Mouse (Mus musculus): ENCODE measurements around the gene En2. TPM values are rescaled to one million over a fixed set of nuclear protein-coding genes. Genes with fewer than 3 reads are reported as not detected.

The En2 gene
- polyA plus RNA-seq, 1 experiment from 2014 or later = not detected

- Histone ChIP-seq H3K27me3 (ENCODE audit: control insufficient read depth, insufficient read depth, low read depth, low read length) (peaks cover 64% of the 10 kb centered on the region), H3K4me2 (ENCODE audit: low read depth, low read length) (no peak overlapping the region)
- WGBS (ENCODE audit: insufficient replicate concordance) = 5% methylated on average over 17 of the region's 17 CpGs
Observed at GRCm38 (mm10) chr5:28157781-28158180, 7.7 kb upstream of the En2 start.

GRCm38 (mm10) chr5:28158308-28159071, 7.0 kb upstream of the En2 start:
- no peaks in the 10 kb centered on the region for H3K36me3 ChIP-seq (ENCODE audit: control insufficient read depth, insufficient read depth)
- H3K4me2 ChIP-seq (ENCODE audit: low read depth, low read length) = no peak overlapping the region
- no peaks in the 10 kb centered on the region for H3K4me1 ChIP-seq (ENCODE audit: control insufficient read depth, low read depth, low read length)
- H3K4me3 ChIP-seq (ENCODE audit: low read depth, low read length) = no peak overlapping the region
- peaks cover 71% of the 10 kb centered on the region for H3K27me3 ChIP-seq (ENCODE audit: control insufficient read depth, insufficient read depth, low read depth, low read length)
- H3K9ac ChIP-seq (ENCODE audit: low read depth, low read length) = no peak overlapping the region
- no peak overlapping the region for H3K27ac ChIP-seq (ENCODE audit: low read length)
- WGBS (ENCODE audit: insufficient replicate concordance) = 2% methylated on average over 31 of the region's 31 CpGs
- no peaks in the 10 kb centered on the region for H3K9me3 ChIP-seq (replicated peaks; ENCODE audit: control insufficient read depth, low read length)
- no peak for ATAC-seq (ENCODE audit: low read depth)

More at GRCm38 (mm10) chr5:28157781-28158180, 7.7 kb upstream of the En2 start:
- no peak overlapping the region for H3K4me3 ChIP-seq (ENCODE audit: low read depth, low read length)
- no peaks in the 10 kb centered on the region for H3K36me3 ChIP-seq (ENCODE audit: control insufficient read depth, insufficient read depth)
- H3K9ac ChIP-seq (ENCODE audit: low read depth, low read length) = no peak overlapping the region
- H3K27ac ChIP-seq (ENCODE audit: low read length) = no peak overlapping the region
- no peaks in the 10 kb centered on the region for H3K9me3 ChIP-seq (replicated peaks; ENCODE audit: control insufficient read depth, low read length)
- no peak for ATAC-seq (ENCODE audit: low read depth)
- H3K4me1 ChIP-seq (ENCODE audit: control insufficient read depth, low read depth, low read length) = no peaks in the 10 kb centered on the region

GRCm38 (mm10) chr5:28159072-28159458, 6.4 kb upstream of the En2 start:
- Histone ChIP-seq H3K4me3 (ENCODE audit: low read depth, low read length) (no peak overlapping the region), H3K9ac (ENCODE audit: low read depth, low read length) (no peak overlapping the region), H3K4me2 (ENCODE audit: low read depth, low read length) (no peak overlapping the region), H3K9me3 (replicated peaks; ENCODE audit: control insufficient read depth, low read length) (no peaks in the 10 kb centered on the region), H3K27me3 (ENCODE audit: control insufficient read depth, insufficient read depth, low read depth, low read length) (peaks cover 74% of the 10 kb centered on the region), H3K4me1 (ENCODE audit: control insufficient read depth, low read depth, low read length) (no peaks in the 10 kb centered on the region), H3K27ac (ENCODE audit: low read length) (no peak overlapping the region), H3K36me3 (ENCODE audit: control insufficient read depth, insufficient read depth) (no peaks in the 10 kb centered on the region)
- 3% methylated on average over 15 of the region's 15 CpGs for WGBS (ENCODE audit: insufficient replicate concordance)
- ATAC-seq (ENCODE audit: low read depth) = no peak

- Histone ChIP-seq H3K27ac (ENCODE audit: low read length) (no peak overlapping the region), H3K4me1 (ENCODE audit: control insufficient read depth, low read depth, low read length) (no peaks in the 10 kb centered on the region), H3K4me3 (ENCODE audit: low read depth, low read length) (no peak overlapping the region), H3K36me3 (ENCODE audit: control insufficient read depth, insufficient read depth) (no peaks in the 10 kb centered on the region), H3K4me2 (ENCODE audit: low read depth, low read length) (no peak overlapping the region), H3K27me3 (ENCODE audit: control insufficient read depth, insufficient read depth, low read depth, low read length) (peaks cover 83% of the 10 kb centered on the region), H3K9ac (ENCODE audit: low read depth, low read length) (no peak overlapping the region), H3K9me3 (replicated peaks; ENCODE audit: control insufficient read depth, low read length) (no peaks in the 10 kb centered on the region)
- WGBS (ENCODE audit: insufficient replicate concordance) = 3% methylated on average over 8 of the region's 8 CpGs
- ATAC-seq (ENCODE audit: low read depth) = no peak
Observed at GRCm38 (mm10) chr5:28159891-28160470, 5.5 kb upstream of the En2 start.

- Histone ChIP-seq H3K4me1 (ENCODE audit: control insufficient read depth, low read depth, low read length) (no peaks in the 10 kb centered on the region; the same call in 1 of the 2 replicates), H3K4me2 (ENCODE audit: low read depth, low read length) (no peak overlapping the region), H3K27me3 (ENCODE audit: control insufficient read depth, insufficient read depth, low read depth, low read length) (peaks cover 96% of the 10 kb centered on the region), H3K36me3 (ENCODE audit: control insufficient read depth, insufficient read depth) (no peaks in the 10 kb centered on the region), H3K27ac (ENCODE audit: low read length) (no peak overlapping the region), H3K9ac (ENCODE audit: low read depth, low read length) (no peak overlapping the region), H3K9me3 (replicated peaks; ENCODE audit: control insufficient read depth, low read length) (no peaks in the 10 kb centered on the region), H3K4me3 (ENCODE audit: low read depth, low read length) (no peak overlapping the region)
- under 1% methylated on average over 20 of the region's 20 CpGs for WGBS (ENCODE audit: insufficient replicate concordance)
- ATAC-seq (ENCODE audit: low read depth) = no peak
Observed at GRCm38 (mm10) chr5:28161383-28161937, 4.0 kb upstream of the En2 start.

- Histone ChIP-seq H3K4me2 (ENCODE audit: low read depth, low read length) (no peak overlapping the region), H3K4me3 (ENCODE audit: low read depth, low read length) (no peak overlapping the region), H3K4me1 (ENCODE audit: control insufficient read depth, low read depth, low read length) (no peaks in the 10 kb centered on the region; the same call in 1 of the 2 replicates), H3K9ac (ENCODE audit: low read depth, low read length) (no peak overlapping the region), H3K9me3 (replicated peaks; ENCODE audit: control insufficient read depth, low read length) (no peaks in the 10 kb centered on the region), H3K36me3 (ENCODE audit: control insufficient read depth, insufficient read depth) (no peaks in the 10 kb centered on the region), H3K27me3 (ENCODE audit: control insufficient read depth, insufficient read depth, low read depth, low read length) (peaks cover 96% of the 10 kb centered on the region), H3K27ac (ENCODE audit: low read length) (no peak overlapping the region)
- no peak for ATAC-seq (ENCODE audit: low read depth)
- under 1% methylated on average over 24 of the region's 24 CpGs for WGBS (ENCODE audit: insufficient replicate concordance)
Observed at GRCm38 (mm10) chr5:28161938-28162402, 3.5 kb upstream of the En2 start.

- no peak overlapping the region for H3K4me3 ChIP-seq (ENCODE audit: low read depth, low read length)
- no peak overlapping the region for H3K9ac ChIP-seq (ENCODE audit: low read depth, low read length)
- no peaks in the 10 kb centered on the region; the same call in 1 of the 2 replicates for H3K4me1 ChIP-seq (ENCODE audit: control insufficient read depth, low read depth, low read length)
- H3K36me3 ChIP-seq (ENCODE audit: control insufficient read depth, insufficient read depth) = no peaks in the 10 kb centered on the region
- no peaks in the 10 kb centered on the region for H3K9me3 ChIP-seq (replicated peaks; ENCODE audit: control insufficient read depth, low read length)
- peaks cover 96% of the 10 kb centered on the region for H3K27me3 ChIP-seq (ENCODE audit: control insufficient read depth, insufficient read depth, low read depth, low read length)
- no peak for ATAC-seq (ENCODE audit: low read depth)
- 5% methylated on average over 1 of the region's 1 CpGs for WGBS (ENCODE audit: insufficient replicate concordance)
- no peak overlapping the region for H3K4me2 ChIP-seq (ENCODE audit: low read depth, low read length)
- H3K27ac ChIP-seq (ENCODE audit: low read length) = no peak overlapping the region
Observed at GRCm38 (mm10) chr5:28163926-28164325, 1.6 kb upstream of the En2 start.

GRCm38 (mm10) chr5:28166256-28167231, 1.1 kb downstream of the En2 start:
- Histone ChIP-seq H3K36me3 (ENCODE audit: control insufficient read depth, insufficient read depth) (no peaks in the 10 kb centered on the region), H3K27ac (ENCODE audit: low read length) (no peak overlapping the region), H3K4me2 (ENCODE audit: low read depth, low read length) (peak overlapping the region; percentile 52), H3K4me1 (ENCODE audit: control insufficient read depth, low read depth, low read length) (no peaks in the 10 kb centered on the region; the same call in 1 of the 2 replicates), H3K4me3 (ENCODE audit: low read depth, low read length) (peak overlapping the region; percentile 45), H3K9ac (ENCODE audit: low read depth, low read length) (no peak overlapping the region), H3K9me3 (replicated peaks; ENCODE audit: control insufficient read depth, low read length) (no peaks in the 10 kb centered on the region), H3K27me3 (ENCODE audit: control insufficient read depth, insufficient read depth, low read depth, low read length) (peaks cover 94% of the 10 kb centered on the region)
- no peak for ATAC-seq (ENCODE audit: low read depth)
- under 1% methylated on average over 111 of the region's 111 CpGs for whole genome bisulfite sequencing (ENCODE audit: insufficient replicate concordance)

Measured in liver, embryonic 16.5 days (tissue).